Mouse (Mus musculus) cerebellum, postnatal 10 days (tissue): ENCODE data around the gene Clk2.
"Not testable (repeated sequence)": the region's sequence is repeated elsewhere in the genome, so short reads cannot be mapped to it uniquely, and the experiment has no call there.

Source experiments
- DNase-seq, 2 experiments: peaks; one replicate each; pipeline ENCODE4 v3.0.0; 2021; ENCODE audit warnings: mixed read lengths in 2 of 2

The Clk2 gene

GRCm38 (mm10) chr3:89193853-89194252 lies 29.3 kb downstream of the Clk2 start:
- DNase-seq = peak in 1 of 2 experiments; percentile 30

- DNase-seq = peak; percentile 95 to 96
Observed at GRCm38 (mm10) chr3:89195979-89196877, 31.6 kb downstream of the Clk2 start.

- DNase-seq = no peak
Observed at GRCm38 (mm10) chr3:89199839-89200238, 35.2 kb downstream of the Clk2 start.

- peak; percentile 91 to 94 for DNase-seq
Observed at GRCm38 (mm10) chr3:89202253-89203141, 37.9 kb downstream of the Clk2 start, which contains the start of gene Gba. Gene Gba (plus strand): TSS chr3:89202928.

GRCm38 (mm10) chr3:89203142-89203514 lies 38.5 kb downstream of the Clk2 start:
- peak in 1 of 2 experiments; percentile 34 for DNase-seq

- no peak for DNase-seq
Observed at GRCm38 (mm10) chr3:89206079-89206478, 41.5 kb downstream of the Clk2 start.

- DNase-seq = no peak
Observed at GRCm38 (mm10) chr3:89206695-89207094, 42.1 kb downstream of the Clk2 start.

GRCm38 (mm10) chr3:89208075-89208657 lies 43.6 kb downstream of the Clk2 start:
- DNase-seq = no peak

- no peak for DNase-seq
Observed at GRCm38 (mm10) chr3:89208736-89209135, 44.1 kb downstream of the Clk2 start.

- DNase-seq = no peak
Observed at GRCm38 (mm10) chr3:89209731-89210130, 45.1 kb downstream of the Clk2 start.

- no peak for DNase-seq
Observed at GRCm38 (mm10) chr3:89210162-89210561, 45.6 kb downstream of the Clk2 start.

- DNase-seq = peak in 1 of 2 experiments; percentile 47
Observed at GRCm38 (mm10) chr3:89210731-89211130, 46.1 kb downstream of the Clk2 start.

- DNase-seq = peak; percentile 96 to 97
Observed at GRCm38 (mm10) chr3:89213803-89214530, 49.4 kb downstream of the Clk2 start.

- no peak for DNase-seq
Observed at GRCm38 (mm10) chr3:89214681-89215411, 50.3 kb downstream of the Clk2 start, which contains the start of gene Thbs3. Gene Thbs3 (plus strand): TSS chr3:89215180.

- DNase-seq = peak; percentile 94 to 95
Observed at GRCm38 (mm10) chr3:89215853-89216252, 51.3 kb downstream of the Clk2 start.

GRCm38 (mm10) chr3:89216407-89216806 lies 51.8 kb downstream of the Clk2 start:
- DNase-seq = not testable (repeated sequence)

- no peak for DNase-seq
Observed at GRCm38 (mm10) chr3:89218271-89218670, 53.7 kb downstream of the Clk2 start.

GRCm38 (mm10) chr3:89219546-89219945 lies 55.0 kb downstream of the Clk2 start:
- DNase-seq = no peak

- no peak for DNase-seq
Observed at GRCm38 (mm10) chr3:89221167-89221566, 56.6 kb downstream of the Clk2 start.

GRCm38 (mm10) chr3:89224796-89225195 lies 60.2 kb downstream of the Clk2 start:
- DNase-seq = no peak

- no peak for DNase-seq
Observed at GRCm38 (mm10) chr3:89225321-89225815, 60.8 kb downstream of the Clk2 start.
